Mouse (Mus musculus): ENCODE results near the gene Gm21900.
"Not testable (repeated sequence)": the region's sequence is repeated elsewhere in the genome, so short reads cannot be mapped to it uniquely, and the experiment has no call there.

Gene Gm21900

DNA sequence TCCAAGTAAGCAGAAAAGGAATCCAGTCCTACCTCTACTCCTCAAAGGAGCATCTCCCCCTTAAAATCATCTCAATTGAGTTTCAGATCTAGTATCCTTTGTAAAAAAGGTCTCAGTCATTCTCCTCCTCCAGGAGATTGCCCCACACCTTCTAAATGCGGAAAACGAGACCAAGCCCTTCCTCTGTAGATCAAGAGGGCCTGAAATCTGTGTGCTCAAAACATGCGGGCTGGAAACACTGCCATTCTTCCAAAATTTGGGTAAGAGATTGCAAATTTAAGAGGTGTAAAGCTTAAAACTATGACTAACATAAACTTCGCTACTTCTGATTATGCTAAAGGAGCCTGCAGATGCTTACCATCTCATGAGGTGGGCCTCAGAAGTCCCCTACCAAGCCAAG lies at the start of gene Gm21900:
Gene Gm21900, plus strand, starts transcription at position 301 of the 400 bp plus-strand sequence.
- DNase-seq, result not testable (repeated sequence)

DNA sequence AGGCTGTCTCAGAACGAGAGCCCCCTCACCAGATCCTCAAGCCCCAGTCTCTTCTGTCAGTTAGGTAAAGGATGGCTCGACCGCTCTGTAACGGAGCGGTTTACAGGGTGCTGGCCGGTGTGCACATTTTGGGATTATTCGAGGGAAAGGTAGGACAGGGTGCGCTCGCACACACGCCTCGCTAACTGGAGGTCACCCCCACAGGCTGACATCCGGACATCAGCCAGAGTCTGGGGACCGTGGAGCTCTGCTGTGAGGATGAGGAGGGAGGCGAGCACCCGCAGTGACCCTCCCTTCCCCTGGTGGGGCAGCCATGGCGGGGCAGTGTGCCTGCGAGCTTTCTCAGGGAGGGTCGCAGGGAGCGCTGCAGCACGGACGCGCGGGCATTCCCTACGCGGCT lies 27.4 kb downstream of the Gm21900 start:
- peak; percentile 29 for DNase-seq

Data from lung, postnatal 10 days (tissue).